Mouse (Mus musculus) testis, postnatal 10 days (tissue): ENCODE data around the gene Rnf13.
"Not testable (repeated sequence)": the region's sequence is repeated elsewhere in the genome, so short reads cannot be mapped to it uniquely, and the experiment has no call there.

Experiments
- DNase-seq: peaks from one replicate; pipeline ENCODE4 v3.0.0; 2021; ENCODE audit warnings: low spot score

The Rnf13 gene

GRCm38 (mm10) chr3:57735511-57736370 is at the start of gene Rnf13:
Gene Rnf13 (plus strand): TSS chr3:57736062.
- DNase-seq = peak; percentile 96

- no peak for DNase-seq
Observed at GRCm38 (mm10) chr3:57691772-57692171, 44.1 kb upstream of the Rnf13 start.

- no peak for DNase-seq
Observed at GRCm38 (mm10) chr3:57692719-57693118, 43.1 kb upstream of the Rnf13 start, which contains the start of gene Ankub1. Gene Ankub1 (minus strand): TSS chr3:57692799.

- DNase-seq = no peak
Observed at GRCm38 (mm10) chr3:57696249-57696648, 39.6 kb upstream of the Rnf13 start.

GRCm38 (mm10) chr3:57696779-57697178 is 39.1 kb upstream of the Rnf13 start:
- DNase-seq = no peak

GRCm38 (mm10) chr3:57714151-57714550 is 21.7 kb upstream of the Rnf13 start:
- DNase-seq = no peak

- DNase-seq = no peak
Observed at GRCm38 (mm10) chr3:57732206-57732915, 3.5 kb upstream of the Rnf13 start.

- no peak for DNase-seq
Observed at GRCm38 (mm10) chr3:57736419-57737095, 695 bp downstream of the Rnf13 start.

- DNase-seq = no peak
Observed at GRCm38 (mm10) chr3:57739830-57740229, 4.0 kb downstream of the Rnf13 start.

- DNase-seq = no peak
Observed at GRCm38 (mm10) chr3:57748576-57749267, 12.9 kb downstream of the Rnf13 start.

GRCm38 (mm10) chr3:57776915-57777314 is 41.1 kb downstream of the Rnf13 start:
- no peak for DNase-seq

GRCm38 (mm10) chr3:57788472-57788871 is 52.6 kb downstream of the Rnf13 start:
- DNase-seq = no peak

GRCm38 (mm10) chr3:57789005-57789962 is 53.4 kb downstream of the Rnf13 start:
- no peak for DNase-seq

- no peak for DNase-seq
Observed at GRCm38 (mm10) chr3:57791104-57791503, 55.2 kb downstream of the Rnf13 start.

- DNase-seq = not testable (repeated sequence)
Observed at GRCm38 (mm10) chr3:57795071-57795470, 59.2 kb downstream of the Rnf13 start.

- DNase-seq = no peak
Observed at GRCm38 (mm10) chr3:57815447-57815846, 79.6 kb downstream of the Rnf13 start.

- no peak for DNase-seq
Observed at GRCm38 (mm10) chr3:57825866-57826265, 90.0 kb downstream of the Rnf13 start.

GRCm38 (mm10) chr3:57833585-57833984 is 97.7 kb downstream of the Rnf13 start:
- DNase-seq = no peak

- no peak for DNase-seq
Observed at GRCm38 (mm10) chr3:57836911-57837310, 101.0 kb downstream of the Rnf13 start.

- no peak for DNase-seq
Observed at GRCm38 (mm10) chr3:57843775-57844174, 107.9 kb downstream of the Rnf13 start.
